Mouse (Mus musculus) testis, adult 2 months (tissue): ENCODE measurements at regions not wholly inside any gene's neighbourhood (a gene's known extent, or its start where the extent isn't known, plus 50 kb on each side); places are given as distances from the start of the nearest gene placed in this dataset.

Source experiments
- CTCF ChIP-seq: fragments of 200-500 bp; IDR thresholded peaks from 2 replicates; pipeline ENCODE4 v1.5.1; 2012; ENCODE audit warnings: low read depth, mild to moderate bottlenecking, inconsistent platforms, low read length, moderate library complexity; ENCODE audit not compliant: control insufficient read depth, insufficient read depth, insufficient replicate concordance
- POLR2A ChIP-seq: fragments of 200-500 bp; IDR thresholded peaks from 2 replicates; pipeline ENCODE4 v1.6.1; 2012; ENCODE audit warnings: low read depth, mild to moderate bottlenecking, inconsistent platforms, low read length, moderate library complexity; ENCODE audit not compliant: control insufficient read depth

GRCm38 (mm10) chr1:91701475-91701874 is 99.8 kb upstream of the Twist2 start:
- no peak for TF ChIP-seq CTCF
- no peak for TF ChIP-seq POLR2A
